Mouse (Mus musculus) liver, embryonic 14.5 days (tissue): Measurements from ENCODE around the gene Lyzl4. TPM values are rescaled to one million over a fixed set of nuclear protein-coding genes. Genes with fewer than 3 reads are reported as not detected.

Source experiments
- ATAC-seq: fragments of 200-750 bp; cut with Nextera tagmentation; 2 replicates; pipeline ENCODE4 v1.8.0; 2017; ENCODE audit warnings: moderate number of reproducible peaks, mild to moderate bottlenecking, moderate library complexity; ENCODE audit not compliant: insufficient read depth
- DNase-seq, 3 experiments: peaks; one replicate each; pipeline ENCODE4 v3.0.0-alpha.2; 2012 to 2013; ENCODE audit warnings: low read depth in 3 of 3, low spot score in 3 of 3
- H3K27ac ChIP-seq: fragments of 300-500 bp; sonication (generic); 2 replicates; pipeline ENCODE4 v1.5.1; 2014; ENCODE audit warnings: moderate library complexity, mild to moderate bottlenecking, control low read depth, inconsistent platforms
- H3K27me3 ChIP-seq: fragments of 300-500 bp; sonication (generic); 2 replicates; pipeline ENCODE4 v1.6.1; 2014; ENCODE audit warnings: mild to moderate bottlenecking, low read length, moderate library complexity; ENCODE audit not compliant: control insufficient read depth, insufficient read depth
- H3K36me3 ChIP-seq: fragments of 300-500 bp; sonication (generic); replicated peaks from 2 replicates; pipeline ENCODE4 v1.6.1; 2014; ENCODE audit warnings: low read depth; ENCODE audit not compliant: control insufficient read depth, insufficient read depth
- H3K4me1 ChIP-seq, 2 experiments: fragments of 200-500 bp in 1 of 2; fragments of 300-500 bp in 1 of 2; sonication (generic) in 1 of 2; replicated peaks; 2 replicates each; pipeline ENCODE4 v1.6.1; 2012 to 2014; ENCODE audit warnings: antibody characterized with exemption in 1 of 2, inconsistent platforms in 1 of 2, low read length in 1 of 2; ENCODE audit not compliant: control insufficient read depth in 2 of 2, insufficient read depth in 2 of 2
- H3K4me2 ChIP-seq: fragments of 300-500 bp; sonication (generic); 2 replicates; pipeline ENCODE4 v1.6.1; 2014; ENCODE audit warnings: low read depth, mild to moderate bottlenecking, control low read depth, moderate library complexity
- H3K4me3 ChIP-seq, 2 experiments: fragments of 200-500 bp in 1 of 2; fragments of 300-500 bp in 1 of 2; sonication (generic) in 1 of 2; 2 replicates each; pipeline ENCODE4 v1.5.1; 2012 to 2014; ENCODE audit warnings: low read depth in 2 of 2, low read length in 2 of 2, mild to moderate bottlenecking in 2 of 2, control low read depth in 1 of 2, inconsistent platforms in 1 of 2, moderate library complexity in 1 of 2; ENCODE audit not compliant: insufficient read depth in 1 of 2
- H3K9ac ChIP-seq: fragments of 300-500 bp; sonication (generic); replicated peaks from 2 replicates; pipeline ENCODE4 v1.6.1; 2014; ENCODE audit warnings: mild to moderate bottlenecking, control low read depth, moderate library complexity
- H3K9me3 ChIP-seq: fragments of 300-500 bp; sonication (generic); 2 replicates; pipeline ENCODE4 v1.6.1; 2016; ENCODE audit warnings: low read length, mixed read lengths; ENCODE audit not compliant: control insufficient read depth
- CTCF ChIP-seq: IDR thresholded peaks from 2 replicates; pipeline ENCODE4 v1.5.1; 2016; ENCODE audit warnings: antibody characterized with exemption, low read depth, control low read depth
- EP300 ChIP-seq: IDR thresholded peaks from 2 replicates; pipeline ENCODE4 v1.6.1; 2016; ENCODE audit warnings: antibody characterized with exemption, low read depth
- WGBS: fragments of 180-500 bp; shearing (Covaris S2); extraction: QIAGEN DNeasy Blood & Tissue Kit; methylation state at CpG from one replicate; pipeline ENCODE4 v1.1.7; 2014; ENCODE audit not compliant: insufficient replicate concordance; 5-methylcytosine and 5-hydroxymethylcytosine counted together
- polyA plus RNA-seq, 2 experiments: library from polyadenylated mRNA; depleted of rRNA in 1 of 2; stranded (reverse) in 1 of 2; unstranded in 1 of 2; fragments of >200 nt; fragmentation: Nextera tagmentation in 1 of 2; extraction: Ambion mirVana in 1 of 2; gene quantifications; 2 replicates each; pipeline versions ENCODE4 v1.2.1 to v1.2.3; 2012 to 2014

Lyzl4 gene
- polyA plus RNA-seq, 2 experiments: 0.15 TPM; not detected in 1

DNA sequence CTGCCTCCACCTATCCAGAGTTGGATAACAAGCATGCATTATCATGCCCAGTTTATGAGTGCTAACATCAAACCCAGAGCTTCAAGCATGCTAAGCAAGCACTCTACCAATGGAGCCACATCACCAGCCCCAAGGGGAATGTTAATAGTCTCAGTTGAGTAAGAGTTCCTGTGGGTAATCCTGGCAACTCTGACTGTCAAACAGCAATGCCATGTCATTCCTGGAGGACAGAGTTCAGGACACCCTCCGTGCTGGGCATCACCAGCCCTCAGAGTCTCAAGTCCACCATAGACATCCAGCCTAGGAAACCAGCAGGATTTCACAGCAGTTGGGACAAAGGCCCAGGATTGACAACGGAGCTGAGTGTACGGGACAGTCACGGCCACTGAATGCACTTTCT is 18.7 kb downstream of the Lyzl4 start:
- Histone ChIP-seq H3K4me3 (no peak overlapping the region), H3K27me3 (no peaks in the 10 kb centered on the region)
- TF ChIP-seq EP300 (no peak), CTCF (no peak)

DNA sequence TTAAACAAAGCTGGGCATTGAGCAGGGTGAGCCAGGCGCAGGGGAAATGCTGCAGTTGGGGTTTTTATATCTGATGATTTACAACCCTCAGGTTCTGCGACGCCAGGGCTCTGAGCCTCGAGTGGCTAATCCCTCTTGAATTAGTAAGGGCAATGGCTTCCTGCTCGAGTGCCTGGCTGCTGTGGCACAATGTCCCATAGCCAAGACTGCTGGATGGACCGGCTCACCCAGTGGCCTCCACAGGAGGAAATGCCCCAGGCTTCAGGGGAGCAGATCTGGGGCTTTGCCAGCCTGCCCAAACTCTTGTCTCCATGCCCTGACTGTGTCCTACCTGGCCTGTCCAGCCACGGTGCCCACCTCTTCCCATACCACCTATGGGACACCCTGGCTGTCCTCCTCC is 22.5 kb downstream of the Lyzl4 start:
- no peaks in the 10 kb centered on the region for H3K4me1 ChIP-seq
- H3K4me3 ChIP-seq: no peak overlapping the region
- no peak overlapping the region for H3K27ac ChIP-seq
- DNase-seq: no peak
- no peak overlapping the region for H3K4me2 ChIP-seq
- WGBS: 30% methylated on average over 7 of the region's 7 CpGs
- no peaks in the 10 kb centered on the region for H3K36me3 ChIP-seq
- TF ChIP-seq CTCF: no peak
- TF ChIP-seq EP300: no peak
- H3K9ac ChIP-seq: no peak overlapping the region
- H3K9me3 ChIP-seq: no peaks in the 10 kb centered on the region
- H3K27me3 ChIP-seq: no peaks in the 10 kb centered on the region
- no peak for ATAC-seq

More for the DNA sequence above, 18.7 kb downstream of the Lyzl4 start:
- Histone ChIP-seq H3K36me3 (no peaks in the 10 kb centered on the region), H3K4me2 (no peak overlapping the region), H3K9me3 (no peaks in the 10 kb centered on the region), H3K27ac (no peak overlapping the region), H3K4me1 (no peaks in the 10 kb centered on the region), H3K9ac (no peak overlapping the region)
- ATAC-seq: no peak
- DNase-seq: no peak
- WGBS: 50% methylated on average over 4 of the region's 4 CpGs

DNA sequence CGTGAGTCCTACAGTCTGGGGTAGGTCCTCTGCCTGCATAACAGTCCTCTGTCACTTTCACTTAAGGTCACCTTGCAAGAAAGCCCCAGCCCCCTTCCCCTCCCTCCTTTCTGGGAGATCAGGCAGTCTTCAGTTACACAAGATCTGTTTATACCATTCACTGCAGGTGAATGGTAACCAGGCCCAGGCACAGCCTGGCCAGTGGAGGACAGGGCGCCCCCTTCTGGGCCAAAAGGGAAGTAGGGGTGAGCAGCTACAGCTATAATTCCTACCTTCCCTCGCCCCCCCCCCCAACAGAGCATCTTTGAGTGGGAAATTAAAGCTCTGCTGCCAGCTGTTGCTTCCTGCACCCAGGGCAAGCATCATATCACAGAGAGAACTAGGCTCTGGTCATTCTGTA is 25.4 kb downstream of the Lyzl4 start:
- no peaks in the 10 kb centered on the region for H3K27me3 ChIP-seq
- H3K9ac ChIP-seq: no peak overlapping the region
- H3K36me3 ChIP-seq: no peaks in the 10 kb centered on the region
- H3K9me3 ChIP-seq: no peaks in the 10 kb centered on the region
- ATAC-seq (no peak), DNase-seq (no peak)
- TF ChIP-seq CTCF: peak; percentile 64
- no peak for TF ChIP-seq EP300
- no peak overlapping the region for H3K4me3 ChIP-seq
- no peak overlapping the region for H3K4me2 ChIP-seq
- H3K4me1 ChIP-seq: no peaks in the 10 kb centered on the region
- WGBS: 33% methylated on average over 3 of the region's 3 CpGs
- no peak overlapping the region for H3K27ac ChIP-seq

DNA sequence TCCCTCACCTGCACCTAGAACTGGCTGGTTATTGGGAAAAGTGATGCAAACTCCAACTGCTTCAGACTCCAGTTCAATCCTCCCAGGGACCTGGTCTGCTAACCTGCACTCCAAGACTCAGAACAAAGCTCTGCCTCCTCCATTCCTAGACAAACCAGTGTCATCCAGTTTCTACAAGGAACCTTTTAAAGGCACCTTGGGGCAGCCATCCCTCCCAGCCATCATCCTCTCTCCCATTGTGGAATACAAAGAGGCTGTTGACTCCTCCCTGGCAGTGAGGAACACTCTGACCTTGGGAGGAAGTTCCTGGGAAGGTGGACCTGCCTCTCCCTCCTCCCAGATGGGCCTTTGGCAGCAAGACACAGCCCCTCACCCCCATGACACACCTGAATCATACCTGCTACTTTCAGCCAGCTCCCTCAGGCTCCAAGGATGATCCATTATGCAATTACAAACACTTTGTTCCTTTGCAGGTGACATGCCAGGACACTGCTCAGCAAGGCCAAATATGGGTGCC is 27.6 kb downstream of the Lyzl4 start:
- H3K27ac ChIP-seq: no peak overlapping the region
- no peaks in the 10 kb centered on the region for H3K4me1 ChIP-seq
- no peak for TF ChIP-seq EP300
- no peak for TF ChIP-seq CTCF
- H3K9ac ChIP-seq: no peak overlapping the region
- DNase-seq (no peak), ATAC-seq (no peak)
- no peak overlapping the region for H3K4me3 ChIP-seq
- H3K9me3 ChIP-seq: no peaks in the 10 kb centered on the region
- no peaks in the 10 kb centered on the region for H3K36me3 ChIP-seq
- H3K27me3 ChIP-seq: no peaks in the 10 kb centered on the region
- H3K4me2 ChIP-seq: no peak overlapping the region

DNA sequence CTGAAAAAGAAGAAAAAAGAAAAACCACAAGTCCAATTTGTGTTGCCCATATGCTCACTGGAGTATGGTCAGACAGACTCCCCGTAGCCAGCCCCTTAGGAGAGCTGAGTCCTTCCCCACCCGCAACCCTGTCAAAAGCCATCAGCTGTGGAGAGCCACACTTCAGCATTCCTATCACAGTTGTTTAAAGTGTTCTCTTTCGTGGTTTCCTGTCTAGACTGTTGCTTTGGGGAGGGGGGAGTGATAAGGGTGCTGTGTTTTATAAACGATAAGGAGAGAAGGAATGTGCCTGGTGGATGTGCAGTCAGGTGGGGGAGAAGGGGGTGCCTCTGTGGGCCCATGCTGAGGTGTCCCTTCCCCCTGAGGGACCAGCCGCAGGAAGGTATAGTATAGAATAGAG is 28.7 kb downstream of the Lyzl4 start:
- DNase-seq: no peak
- ATAC-seq: no peak
- Histone ChIP-seq H3K27ac (no peak overlapping the region), H3K9me3 (no peaks in the 10 kb centered on the region), H3K4me1 (no peaks in the 10 kb centered on the region), H3K27me3 (no peaks in the 10 kb centered on the region), H3K4me3 (no peak overlapping the region), H3K36me3 (no peaks in the 10 kb centered on the region), H3K4me2 (no peak overlapping the region), H3K9ac (no peak overlapping the region)
- TF ChIP-seq EP300 (no peak), CTCF (no peak)
- 14% methylated on average over 5 of the region's 5 CpGs for WGBS

DNA sequence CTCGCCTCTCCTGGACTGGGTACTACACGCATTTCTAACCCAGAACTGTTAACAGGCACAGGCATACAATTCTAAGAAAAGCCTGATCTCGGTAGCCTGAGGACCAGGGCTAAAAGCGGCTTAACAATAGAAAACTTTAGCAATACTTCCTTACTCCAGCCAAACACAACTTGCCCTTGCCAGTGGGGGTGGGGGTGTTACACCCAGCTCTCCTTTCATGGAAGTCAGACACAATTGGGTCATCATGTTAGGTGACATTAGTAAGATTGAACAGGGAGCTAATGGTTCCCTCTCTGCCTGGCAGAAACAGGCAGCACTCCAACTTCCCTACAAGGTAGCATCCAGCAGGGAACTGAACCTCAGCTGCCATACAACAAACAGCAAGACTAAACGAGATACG is 32.5 kb downstream of the Lyzl4 start:
- TF ChIP-seq CTCF: no peak
- TF ChIP-seq EP300: no peak

More for the DNA sequence above, 32.5 kb downstream of the Lyzl4 start:
- ATAC-seq (no peak), DNase-seq (no peak)
- Histone ChIP-seq H3K4me3 (no peak overlapping the region), H3K4me2 (no peak overlapping the region), H3K36me3 (no peaks in the 10 kb centered on the region), H3K4me1 (no peaks in the 10 kb centered on the region), H3K9ac (no peak overlapping the region), H3K9me3 (no peaks in the 10 kb centered on the region), H3K27me3 (no peaks in the 10 kb centered on the region), H3K27ac (no peak overlapping the region)
- WGBS: 29% methylated on average over 6 of the region's 6 CpGs
